Mouse (Mus musculus) skeletal muscle tissue, adult 2 months (tissue): ENCODE data around the gene Cabin1.

Experiments used
- DNase-seq: peaks from one replicate; pipeline ENCODE4 v3.0.0-alpha.2; 2012; ENCODE audit warnings: low read depth, low spot score

The Cabin1 gene

DNA sequence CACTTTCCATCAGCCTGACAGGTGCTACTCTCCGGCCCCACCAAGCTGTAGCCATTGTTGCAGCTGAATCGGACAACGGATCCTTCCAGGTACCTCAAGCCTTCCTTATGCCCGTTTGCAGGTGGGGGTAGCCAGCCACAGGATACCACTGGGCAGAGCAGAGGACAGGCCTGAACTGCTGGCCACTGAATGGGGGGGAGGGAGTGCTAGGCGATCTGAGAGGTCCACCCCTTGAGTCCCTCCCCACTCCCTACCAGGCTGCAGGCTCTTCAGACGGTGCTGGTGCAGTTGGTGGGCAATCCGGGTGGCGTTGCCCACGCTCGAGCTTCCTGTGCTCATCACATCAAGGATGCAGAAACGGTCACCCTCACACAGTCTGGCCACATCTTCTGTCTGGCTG is 126.4 kb downstream of the Cabin1 start:
- DNase-seq, result no peak

DNA sequence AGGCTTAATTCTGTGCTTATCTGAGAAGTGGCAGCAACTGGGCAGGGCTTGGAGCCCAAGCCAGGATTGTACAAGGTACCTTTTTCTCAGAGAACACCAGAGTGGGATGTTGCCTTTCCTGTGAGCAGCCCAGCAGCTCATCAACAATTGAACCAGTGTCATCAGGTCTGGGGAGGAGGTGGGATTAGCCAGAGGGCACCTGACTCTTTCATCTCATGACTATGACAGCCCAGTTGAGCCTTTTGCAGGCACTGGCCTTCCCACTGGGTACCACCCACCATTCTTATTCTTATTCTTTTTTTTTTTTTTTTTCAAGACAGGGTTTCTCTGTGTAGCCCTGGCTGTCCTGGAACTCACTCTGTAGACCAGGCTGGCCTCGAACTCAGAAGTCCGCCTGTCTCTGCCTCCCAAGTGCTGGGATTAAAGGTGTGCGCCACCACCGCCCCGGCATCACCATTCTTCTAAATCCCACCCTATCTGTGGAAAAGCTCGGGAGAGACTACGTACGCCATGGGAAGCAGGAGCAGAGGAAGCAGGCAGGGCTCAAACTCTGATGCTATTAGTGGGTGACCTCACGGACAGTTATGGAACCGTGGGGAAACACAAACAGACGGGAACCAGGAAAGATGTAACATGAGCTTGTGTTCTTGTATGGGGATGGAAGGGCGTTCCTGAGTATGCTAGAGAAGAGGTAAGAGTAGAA is 127.9 kb downstream of the Cabin1 start:
- DNase-seq, result no peak

DNA sequence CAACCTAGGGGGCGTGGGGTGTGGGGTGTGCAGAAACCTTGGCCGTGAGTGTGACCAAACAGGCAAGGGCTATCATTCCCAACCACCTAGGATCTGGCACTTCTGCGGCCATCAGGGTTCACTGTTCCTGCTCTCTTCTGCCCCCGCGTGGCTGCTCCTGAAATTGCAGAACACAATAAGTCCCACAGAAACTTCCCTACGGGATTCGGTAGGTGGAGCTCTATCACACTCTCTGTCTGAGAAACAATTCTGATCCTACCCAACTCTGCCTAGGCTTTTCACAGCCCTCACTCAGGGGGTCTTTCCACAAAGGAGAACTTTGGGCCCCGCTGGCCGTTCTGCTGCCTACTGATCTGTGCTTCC is 128.5 kb downstream of the Cabin1 start:
- peak; percentile 79 for DNase-seq

DNA sequence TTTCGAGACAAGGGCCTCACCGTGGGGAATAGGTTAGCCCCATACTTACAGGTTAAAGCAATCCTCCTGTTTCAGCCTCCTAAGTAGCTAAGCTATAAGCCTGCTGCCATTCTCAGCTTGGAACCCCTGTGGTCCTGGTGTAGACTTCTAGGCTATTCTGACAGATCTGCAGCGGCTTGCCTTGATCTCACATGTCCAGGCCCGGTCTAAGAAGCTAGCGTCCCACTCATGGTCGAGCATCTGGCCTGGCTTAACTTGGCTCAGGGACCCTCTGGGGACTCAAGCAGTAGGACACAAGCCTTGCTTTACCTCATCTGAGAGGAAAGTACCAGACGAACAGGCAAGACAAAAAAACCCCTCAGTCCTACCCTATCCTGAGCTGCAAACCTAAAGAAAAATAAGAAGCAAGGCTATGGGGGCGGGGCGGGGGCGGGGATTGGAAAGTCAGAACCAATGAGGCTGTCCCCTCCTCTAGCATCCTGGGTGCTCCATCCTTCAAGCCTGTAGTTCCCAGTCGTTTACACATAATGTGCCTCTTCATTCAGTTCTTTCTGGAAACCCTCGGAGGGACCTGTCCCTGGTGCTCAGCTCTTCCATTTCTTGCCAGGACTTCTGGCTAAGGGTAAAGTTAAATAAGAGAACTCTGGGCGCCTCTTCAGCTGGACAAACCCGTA is 129.0 kb downstream of the Cabin1 start:
- DNase-seq, result no peak

DNA sequence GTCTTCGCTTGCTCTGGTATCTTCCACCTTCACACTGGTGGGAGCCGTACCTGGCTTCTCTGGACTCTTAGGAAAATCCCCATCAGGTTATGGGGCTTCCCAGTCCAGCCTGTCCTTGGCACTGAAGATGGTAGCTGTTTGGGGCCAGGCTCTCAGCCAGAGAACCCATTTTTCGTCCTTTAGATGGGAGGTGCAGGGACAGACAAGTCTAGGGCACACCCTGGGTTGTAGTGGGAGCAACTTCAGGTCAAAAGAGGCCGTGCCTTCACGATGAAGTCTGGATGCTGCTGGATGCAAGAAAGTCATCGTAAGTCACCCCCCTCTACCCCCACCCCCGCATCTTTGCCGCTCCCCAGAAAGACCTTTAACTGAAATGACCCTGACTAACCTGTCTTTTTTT is 129.5 kb downstream of the Cabin1 start:
- DNase-seq, result no peak

DNA sequence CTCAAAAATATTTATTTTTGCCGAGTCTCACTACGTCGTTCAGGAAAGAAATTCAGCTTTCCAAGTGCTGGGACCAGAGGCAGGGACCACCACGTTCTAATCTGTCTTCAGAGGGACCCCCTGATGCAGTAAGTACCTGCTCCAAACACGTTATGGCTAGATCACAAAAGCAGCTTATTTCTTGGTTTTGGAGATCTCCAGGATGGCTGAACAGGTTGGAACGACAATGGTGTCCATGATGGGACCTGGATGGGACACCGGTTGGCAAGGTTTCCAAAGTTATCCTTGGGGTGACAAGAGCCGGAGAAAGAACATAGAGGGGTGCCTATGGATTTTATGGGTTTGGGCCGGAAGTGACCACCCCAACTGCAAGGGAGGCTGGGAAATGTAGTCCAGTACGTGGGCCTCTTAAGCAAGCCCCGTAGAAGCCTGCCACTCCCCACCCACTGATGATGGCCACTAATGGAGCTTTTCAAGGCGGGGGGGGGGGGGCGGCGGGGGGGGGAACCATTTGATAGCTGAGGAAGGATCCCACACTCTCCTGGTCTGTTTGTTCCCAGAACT is 130.5 kb downstream of the Cabin1 start:
- DNase-seq, result no peak

DNA sequence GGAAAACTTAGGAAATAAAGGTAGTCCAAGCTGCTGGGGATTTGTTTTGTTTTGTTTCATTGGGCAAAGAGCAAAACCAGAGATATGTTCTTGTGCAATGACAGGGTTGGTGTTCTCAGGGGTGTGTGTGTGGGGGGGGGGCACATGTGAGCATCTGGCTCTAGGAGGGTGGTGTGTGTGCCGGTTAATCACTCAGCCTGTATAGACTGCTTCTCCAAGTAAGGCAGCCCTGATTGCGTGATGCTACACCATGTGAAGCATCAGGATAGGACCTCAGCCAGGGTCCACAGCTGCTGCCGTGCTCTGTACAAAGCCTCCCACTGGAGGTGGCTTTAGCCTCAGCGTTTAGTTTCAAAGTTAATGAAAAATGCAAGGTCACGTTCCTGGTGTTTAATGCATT is 131.1 kb downstream of the Cabin1 start:
- DNase-seq, result peak; percentile 62

DNA sequence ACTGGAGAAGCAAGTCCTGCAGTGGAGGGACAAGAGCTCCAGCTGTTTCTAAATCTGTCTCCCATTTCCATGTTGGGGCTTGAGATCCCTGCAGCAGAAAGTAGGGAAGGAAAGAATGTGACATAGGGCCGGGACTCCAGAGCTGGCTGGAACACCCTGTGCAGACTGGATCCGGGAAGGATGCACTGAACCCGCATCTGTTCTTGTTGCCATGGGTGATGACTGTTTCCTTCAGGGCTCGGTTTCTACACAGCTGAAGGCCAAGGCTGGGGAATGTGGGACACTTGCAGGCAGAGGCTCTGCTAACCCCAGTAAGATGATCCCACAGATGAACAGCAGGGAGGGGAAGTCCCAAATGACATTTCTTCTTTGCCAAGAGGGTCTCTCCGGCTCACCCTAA is 131.5 kb downstream of the Cabin1 start:
- peak; percentile 88 for DNase-seq

DNA sequence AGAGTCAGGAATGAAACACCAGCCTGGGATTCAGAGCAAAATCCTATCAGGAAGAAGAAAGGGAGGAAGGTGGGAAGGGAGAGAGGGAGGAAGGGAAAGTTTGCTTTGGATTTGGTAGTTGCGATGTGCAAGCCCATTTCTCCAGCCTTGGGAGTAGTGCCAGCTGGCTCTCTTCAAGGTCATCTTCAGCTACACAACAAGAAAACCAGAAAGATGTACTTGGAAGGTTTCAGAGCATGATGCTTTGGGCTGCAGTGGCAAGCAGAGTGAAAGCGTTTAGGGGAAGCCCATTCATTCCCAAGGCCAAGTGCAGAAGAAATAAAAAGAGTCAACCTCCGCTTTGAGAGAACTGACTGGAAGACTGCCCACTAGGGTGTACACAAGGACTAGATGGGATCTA is 136.7 kb downstream of the Cabin1 start:
- peak; percentile 81 for DNase-seq

DNA sequence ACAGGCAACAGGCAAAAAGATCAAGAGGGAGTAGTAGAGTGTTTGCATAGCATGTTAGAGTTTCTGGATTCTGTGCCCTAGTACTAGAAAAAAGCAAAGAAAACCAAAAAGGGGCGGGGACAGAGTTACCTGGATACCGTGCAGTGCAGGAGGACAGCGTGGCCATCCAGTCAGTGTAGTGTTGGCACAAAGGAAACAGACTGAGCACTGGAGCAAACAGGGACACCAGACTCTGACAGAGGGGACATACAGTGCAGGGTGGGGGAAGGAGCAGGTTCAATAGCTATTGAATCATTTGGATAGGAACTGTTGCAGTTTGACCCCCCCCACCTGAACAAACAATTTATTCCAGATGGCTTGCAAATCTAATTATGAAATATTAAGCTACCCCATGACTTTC is 137.2 kb downstream of the Cabin1 start:
- DNase-seq, result no peak

DNA sequence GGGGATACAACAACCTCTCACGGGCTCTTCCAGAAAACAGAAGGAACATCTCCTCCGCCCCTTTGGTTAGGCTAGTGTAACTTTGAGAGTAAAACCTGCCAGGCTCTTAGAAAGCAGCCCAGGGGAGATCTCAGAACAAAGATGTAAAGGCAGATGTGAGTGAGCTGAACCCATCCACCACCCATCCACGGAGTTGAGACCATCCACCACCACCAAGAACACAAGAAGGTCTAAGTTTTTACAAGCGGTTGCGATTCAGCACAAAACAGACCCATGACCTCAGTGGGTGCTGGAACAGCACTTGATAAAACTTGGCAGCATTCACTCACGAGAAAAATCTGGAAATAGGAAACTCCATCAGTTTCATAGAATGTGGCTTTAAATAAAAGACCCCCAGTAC is 138.2 kb downstream of the Cabin1 start:
- no peak for DNase-seq

DNA sequence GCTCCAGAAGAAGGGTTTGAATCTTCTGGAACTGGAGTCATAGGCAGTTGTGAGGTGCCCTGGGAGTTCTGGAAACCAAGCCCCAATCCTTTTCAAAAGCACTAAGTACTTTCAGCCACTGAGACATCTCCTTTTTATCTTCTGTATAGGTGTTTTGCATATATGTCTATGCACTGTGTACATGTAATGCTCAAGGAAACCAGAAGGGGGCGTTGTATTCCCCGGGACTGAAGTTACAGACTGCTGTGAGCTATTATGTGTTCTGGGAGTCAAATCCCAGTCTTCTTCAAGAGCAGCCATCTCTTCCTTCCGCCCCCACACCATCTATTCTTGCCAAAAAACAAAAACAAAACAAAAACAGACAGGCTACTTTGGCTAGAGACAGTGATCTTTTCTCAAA is 143.3 kb downstream of the Cabin1 start:
- DNase-seq, result no peak

DNA sequence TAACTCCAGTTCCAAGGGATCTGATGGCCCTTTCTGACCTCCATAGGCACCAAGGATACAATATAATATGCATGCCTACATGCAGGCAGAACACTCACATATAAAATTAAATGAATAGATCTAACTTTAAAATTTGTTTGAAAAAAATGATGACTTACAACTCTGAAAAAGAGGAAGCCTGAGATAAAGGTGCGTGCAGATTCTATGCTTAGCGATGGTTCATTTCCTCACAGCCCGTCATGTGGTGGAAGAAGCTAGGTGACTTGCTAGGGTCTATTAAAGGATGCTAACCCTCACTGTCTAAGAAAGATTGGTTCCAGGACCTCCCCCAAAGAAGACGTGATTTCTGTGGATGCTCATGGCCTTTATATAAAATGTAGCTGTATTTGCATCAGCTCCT is 148.1 kb downstream of the Cabin1 start:
- DNase-seq, result no peak

DNA sequence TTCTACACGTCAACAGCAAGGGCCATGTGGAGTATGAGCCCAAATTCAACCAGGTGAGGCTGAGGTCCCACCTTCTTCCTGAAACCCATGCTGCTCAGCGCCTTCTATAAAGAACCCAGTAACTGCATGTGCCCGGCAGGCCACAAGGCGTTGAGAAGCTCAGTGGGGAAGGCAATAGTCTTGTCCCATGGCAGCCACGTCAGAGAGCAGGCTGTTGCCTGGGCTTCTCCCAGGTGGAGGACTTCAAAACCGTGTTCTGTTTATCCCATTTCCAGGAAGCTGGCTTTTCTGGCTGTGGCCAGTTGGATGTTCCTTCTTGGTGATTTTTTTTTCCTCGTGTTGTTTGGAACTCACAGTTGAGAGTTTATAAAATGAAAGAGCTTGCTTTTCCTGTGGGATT is 153.7 kb downstream of the Cabin1 start:
- no peak for DNase-seq

DNA sequence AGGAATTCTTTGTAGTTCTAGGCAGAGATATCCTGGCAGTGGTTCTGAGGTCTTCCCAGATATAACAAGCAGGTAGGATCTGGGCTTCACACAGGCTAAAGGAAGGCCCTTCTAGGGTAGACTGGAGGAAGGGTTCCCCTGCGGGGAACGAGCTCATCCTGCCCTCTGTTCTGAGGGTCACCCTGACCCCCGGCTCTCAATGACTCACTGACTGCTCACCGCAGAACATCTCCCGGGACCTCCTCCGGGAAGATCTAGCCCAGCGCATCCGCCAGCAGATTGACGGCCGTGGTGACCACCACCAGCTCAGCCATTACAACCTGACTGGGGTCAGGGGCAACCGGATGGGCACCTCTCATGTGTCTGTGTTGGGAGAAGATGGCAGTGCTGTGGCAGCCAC is 155.2 kb downstream of the Cabin1 start:
- DNase-seq, result no peak

DNA sequence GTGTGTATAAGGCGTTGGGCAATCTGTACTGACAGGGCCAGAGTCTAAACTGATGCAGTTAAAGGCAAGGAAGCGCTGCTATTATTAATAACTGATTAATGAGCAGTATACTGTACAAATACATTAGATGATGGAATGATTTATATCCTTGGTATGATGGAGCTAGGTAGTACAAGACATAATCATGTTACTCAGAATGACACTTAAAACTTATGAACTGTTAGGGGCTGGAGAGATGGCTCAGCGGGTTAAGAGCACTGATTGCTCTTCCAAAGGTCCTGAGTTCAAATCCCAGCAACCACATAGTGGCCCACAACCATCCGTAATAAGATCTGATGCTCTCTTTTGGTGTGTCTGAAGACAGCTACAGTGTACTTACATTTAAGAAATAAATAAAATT is 156.9 kb downstream of the Cabin1 start:
- no peak for DNase-seq

DNA sequence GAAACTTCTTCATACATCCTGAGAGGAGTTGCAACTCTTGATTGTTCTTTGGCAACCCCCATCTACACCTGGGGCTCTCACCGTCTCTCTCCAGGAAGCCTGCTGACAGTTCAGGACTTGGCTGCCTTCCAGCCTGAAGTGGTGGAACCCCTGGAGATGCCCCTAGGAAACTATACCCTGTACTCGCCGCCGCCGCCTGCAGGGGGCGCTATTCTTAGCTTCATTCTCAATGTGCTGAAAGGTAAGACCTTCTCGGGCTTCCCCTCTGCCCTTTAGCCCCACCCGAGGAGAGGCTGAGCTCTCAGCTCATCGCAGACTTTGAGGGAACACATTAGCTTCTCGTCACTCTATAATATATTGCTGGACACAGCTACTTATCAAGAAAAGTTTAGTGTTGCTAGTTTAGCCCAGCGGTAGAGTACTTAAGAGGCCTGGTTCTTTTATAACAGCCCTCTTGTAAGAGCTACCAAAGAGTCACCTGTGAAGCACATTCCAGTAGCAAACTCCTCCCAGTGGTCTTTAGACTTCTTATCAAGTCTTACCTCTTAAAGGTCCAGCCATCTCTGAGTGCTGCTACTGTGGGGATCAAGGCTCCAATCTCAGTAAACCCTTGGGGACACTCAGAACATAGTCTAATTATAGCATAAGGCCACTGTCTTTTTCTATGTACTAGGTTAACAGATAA is 158.8 kb downstream of the Cabin1 start:
- no peak for DNase-seq

DNA sequence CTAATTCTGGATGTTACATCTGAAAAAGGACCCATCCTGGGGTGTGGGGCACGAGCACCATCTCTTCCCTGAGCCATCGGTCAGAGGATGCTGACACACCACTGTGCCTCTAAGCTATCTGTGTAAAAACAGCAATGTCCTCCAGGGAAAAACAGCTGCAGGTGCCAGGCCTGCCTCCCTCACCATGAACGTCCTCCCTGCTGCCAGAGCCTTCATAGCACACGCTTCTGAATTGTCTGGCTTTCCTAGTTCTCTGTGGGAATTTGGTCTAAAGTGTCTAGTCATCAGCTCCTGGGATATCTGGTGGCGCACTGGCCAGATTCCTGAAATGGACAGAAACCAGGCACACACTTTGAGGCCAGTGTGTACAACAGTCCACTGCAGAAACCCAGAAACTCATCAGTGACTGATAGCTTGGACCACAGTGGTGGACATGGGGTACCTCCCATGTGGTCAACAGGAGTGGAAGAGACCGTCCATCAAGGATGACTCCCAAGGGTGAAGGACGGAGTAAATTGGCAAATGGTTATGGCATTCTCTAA is 163.9 kb downstream of the Cabin1 start:
- DNase-seq, result no peak
